Mouse (Mus musculus): ENCODE results near the gene Pusl1. TPM values are rescaled to one million over a fixed set of nuclear protein-coding genes. Genes with fewer than 3 reads are reported as not detected.

Gene Pusl1
- polyA plus RNA-seq, 1 experiment from 2014 or later = 45.8 TPM

GRCm38 (mm10) chr4:155892017-155892416 is 436 bp upstream of the Pusl1 start:
- Histone ChIP-seq H3K4me1 (ENCODE audit: control insufficient read depth, insufficient read depth, low read length) (peaks cover 36% of the 10 kb centered on the region), H3K4me2 (ENCODE audit: low read length) (peak overlapping the region; percentile 99), H3K27me3 (ENCODE audit: control insufficient read depth, insufficient read depth, low read length) (no peaks in the 10 kb centered on the region), H3K9ac (replicated peaks; ENCODE audit: low read length) (peak overlapping the region; percentile 92), H3K36me3 (ENCODE audit: control insufficient read depth, insufficient read depth, low read length) (peaks cover 45% of the 10 kb centered on the region), H3K9me3 (ENCODE audit: control insufficient read depth, low read length) (no peaks in the 10 kb centered on the region), H3K27ac (replicated peaks; ENCODE audit: low read depth, low read length) (peak overlapping the region; percentile 99), H3K4me3 (replicated peaks; ENCODE audit: low read depth, low read length) (peak overlapping the region; percentile 98)
- ATAC-seq (ENCODE audit: low FRiP score, low TSS enrichment) (peak; percentile 90), DNase-seq (peak; percentile 95)
- under 1% methylated on average over 56 of the region's 56 CpGs for WGBS

- Histone ChIP-seq H3K4me3 (replicated peaks; ENCODE audit: low read depth, low read length) (peak overlapping the region; percentile 98), H3K27ac (replicated peaks; ENCODE audit: low read depth, low read length) (peak overlapping the region; percentile 99; the same call in 1 of the 2 replicates), H3K4me1 (ENCODE audit: control insufficient read depth, insufficient read depth, low read length) (peaks cover 36% of the 10 kb centered on the region), H3K4me2 (ENCODE audit: low read length) (peak overlapping the region; percentile 99), H3K9me3 (ENCODE audit: control insufficient read depth, low read length) (no peaks in the 10 kb centered on the region), H3K36me3 (ENCODE audit: control insufficient read depth, insufficient read depth, low read length) (peaks cover 45% of the 10 kb centered on the region), H3K9ac (replicated peaks; ENCODE audit: low read length) (peak overlapping the region; percentile 69), H3K27me3 (ENCODE audit: control insufficient read depth, insufficient read depth, low read length) (no peaks in the 10 kb centered on the region)
- no peak for DNase-seq
- no peak for ATAC-seq (ENCODE audit: low FRiP score, low TSS enrichment)
- WGBS = under 1% methylated on average over 34 of the region's 34 CpGs
These were observed 540 bp downstream of the Pusl1 start for GRCm38 (mm10) chr4:155891011-155891471.

GRCm38 (mm10) chr4:155889316-155889715 is 2.3 kb downstream of the Pusl1 start:
- ATAC-seq (ENCODE audit: low FRiP score, low TSS enrichment) (no peak), DNase-seq (no peak)
- H3K9ac ChIP-seq (replicated peaks; ENCODE audit: low read length) = no peak overlapping the region
- no peaks in the 10 kb centered on the region for H3K9me3 ChIP-seq (ENCODE audit: control insufficient read depth, low read length)
- H3K4me3 ChIP-seq (replicated peaks; ENCODE audit: low read depth, low read length) = no peak overlapping the region
- 87% methylated on average over 5 of the region's 5 CpGs for WGBS
- H3K27me3 ChIP-seq (ENCODE audit: control insufficient read depth, insufficient read depth, low read length) = no peaks in the 10 kb centered on the region
- H3K4me2 ChIP-seq (ENCODE audit: low read length) = no peak overlapping the region
- no peak overlapping the region for H3K27ac ChIP-seq (replicated peaks; ENCODE audit: low read depth, low read length)
- peaks cover 53% of the 10 kb centered on the region for H3K36me3 ChIP-seq (ENCODE audit: control insufficient read depth, insufficient read depth, low read length)
- peaks cover 21% of the 10 kb centered on the region for H3K4me1 ChIP-seq (ENCODE audit: control insufficient read depth, insufficient read depth, low read length)

GRCm38 (mm10) chr4:155888181-155888580 is 3.4 kb downstream of the Pusl1 start:
- H3K9me3 ChIP-seq (ENCODE audit: control insufficient read depth, low read length) = no peaks in the 10 kb centered on the region
- no peak overlapping the region for H3K4me2 ChIP-seq (ENCODE audit: low read length)
- no peaks in the 10 kb centered on the region for H3K27me3 ChIP-seq (ENCODE audit: control insufficient read depth, insufficient read depth, low read length)
- no peak overlapping the region for H3K27ac ChIP-seq (replicated peaks; ENCODE audit: low read depth, low read length)
- H3K36me3 ChIP-seq (ENCODE audit: control insufficient read depth, insufficient read depth, low read length) = peaks cover 57% of the 10 kb centered on the region
- peaks cover 9% of the 10 kb centered on the region for H3K4me1 ChIP-seq (ENCODE audit: control insufficient read depth, insufficient read depth, low read length)
- WGBS = 96% methylated on average over 9 of the region's 9 CpGs
- no peak overlapping the region for H3K9ac ChIP-seq (replicated peaks; ENCODE audit: low read length)
- DNase-seq (no peak), ATAC-seq (ENCODE audit: low FRiP score, low TSS enrichment) (no peak)
- H3K4me3 ChIP-seq (replicated peaks; ENCODE audit: low read depth, low read length) = no peak overlapping the region

- H3K27ac ChIP-seq (replicated peaks; ENCODE audit: low read depth, low read length) = no peak overlapping the region
- WGBS = 91% methylated on average over 10 of the region's 10 CpGs
- DNase-seq (no peak), ATAC-seq (ENCODE audit: low FRiP score, low TSS enrichment) (no peak)
- peaks cover 57% of the 10 kb centered on the region for H3K36me3 ChIP-seq (ENCODE audit: control insufficient read depth, insufficient read depth, low read length)
- no peak overlapping the region for H3K9ac ChIP-seq (replicated peaks; ENCODE audit: low read length)
- H3K4me3 ChIP-seq (replicated peaks; ENCODE audit: low read depth, low read length) = no peak overlapping the region
- H3K27me3 ChIP-seq (ENCODE audit: control insufficient read depth, insufficient read depth, low read length) = no peaks in the 10 kb centered on the region
- H3K4me2 ChIP-seq (ENCODE audit: low read length) = no peak overlapping the region
- no peaks in the 10 kb centered on the region for H3K9me3 ChIP-seq (ENCODE audit: control insufficient read depth, low read length)
- peaks cover 9% of the 10 kb centered on the region for H3K4me1 ChIP-seq (ENCODE audit: control insufficient read depth, insufficient read depth, low read length)
These were observed 3.9 kb downstream of the Pusl1 start for GRCm38 (mm10) chr4:155887674-155888073.

GRCm38 (mm10) chr4:155886330-155886729 is 5.3 kb downstream of the Pusl1 start:
- Histone ChIP-seq H3K27ac (replicated peaks; ENCODE audit: low read depth, low read length) (no peak overlapping the region), H3K36me3 (ENCODE audit: control insufficient read depth, insufficient read depth, low read length) (peaks cover 60% of the 10 kb centered on the region), H3K9me3 (ENCODE audit: control insufficient read depth, low read length) (no peaks in the 10 kb centered on the region), H3K4me1 (ENCODE audit: control insufficient read depth, insufficient read depth, low read length) (peaks cover 9% of the 10 kb centered on the region), H3K4me2 (ENCODE audit: low read length) (no peak overlapping the region), H3K4me3 (replicated peaks; ENCODE audit: low read depth, low read length) (no peak overlapping the region), H3K27me3 (ENCODE audit: control insufficient read depth, insufficient read depth, low read length) (no peaks in the 10 kb centered on the region), H3K9ac (replicated peaks; ENCODE audit: low read length) (no peak overlapping the region)
- ATAC-seq (ENCODE audit: low FRiP score, low TSS enrichment) (no peak), DNase-seq (no peak)
- WGBS = 93% methylated on average over 5 of the region's 5 CpGs

GRCm38 (mm10) chr4:155883587-155883986 is 8.0 kb downstream of the Pusl1 start:
- DNase-seq (no peak), ATAC-seq (ENCODE audit: low FRiP score, low TSS enrichment) (no peak)
- Histone ChIP-seq H3K27me3 (ENCODE audit: control insufficient read depth, insufficient read depth, low read length) (no peaks in the 10 kb centered on the region), H3K9me3 (ENCODE audit: control insufficient read depth, low read length) (no peaks in the 10 kb centered on the region), H3K4me3 (replicated peaks; ENCODE audit: low read depth, low read length) (no peak overlapping the region), H3K36me3 (ENCODE audit: control insufficient read depth, insufficient read depth, low read length) (peaks cover 51% of the 10 kb centered on the region), H3K9ac (replicated peaks; ENCODE audit: low read length) (no peak overlapping the region), H3K27ac (replicated peaks; ENCODE audit: low read depth, low read length) (no peak overlapping the region), H3K4me1 (ENCODE audit: control insufficient read depth, insufficient read depth, low read length) (no peaks in the 10 kb centered on the region), H3K4me2 (ENCODE audit: low read length) (no peak overlapping the region)
- WGBS = 87% methylated on average over 3 of the region's 3 CpGs

GRCm38 (mm10) chr4:155871404-155871803 is 20.2 kb downstream of the Pusl1 start:
- DNase-seq = no peak
- H3K9me3 ChIP-seq (ENCODE audit: control insufficient read depth, low read length) = no peaks in the 10 kb centered on the region
- no peak overlapping the region for H3K4me3 ChIP-seq (replicated peaks; ENCODE audit: low read depth, low read length)
- peaks cover 12% of the 10 kb centered on the region for H3K4me1 ChIP-seq (ENCODE audit: control insufficient read depth, insufficient read depth, low read length)
- peaks cover 43% of the 10 kb centered on the region for H3K36me3 ChIP-seq (ENCODE audit: control insufficient read depth, insufficient read depth, low read length)
- no peak overlapping the region for H3K4me2 ChIP-seq (ENCODE audit: low read length)
- no peaks in the 10 kb centered on the region for H3K27me3 ChIP-seq (ENCODE audit: control insufficient read depth, insufficient read depth, low read length)
- 94% methylated on average over 7 of the region's 7 CpGs for WGBS
- H3K9ac ChIP-seq (replicated peaks; ENCODE audit: low read length) = no peak overlapping the region
- H3K27ac ChIP-seq (replicated peaks; ENCODE audit: low read depth, low read length) = no peak overlapping the region
- no peak for ATAC-seq (ENCODE audit: low FRiP score, low TSS enrichment)

- peaks cover 39% of the 10 kb centered on the region for H3K36me3 ChIP-seq (ENCODE audit: control insufficient read depth, insufficient read depth, low read length)
- peak within 1 kb of the TSS; percentile 97 for H3K4me2 ChIP-seq (ENCODE audit: low read length)
These were observed 22.1 kb downstream of the Pusl1 start, which contains the start of the genes Cptp and Ints11 for GRCm38 (mm10) chr4:155869317-155870033. Cptp (minus strand) TSS chr4:155869440. Ints11 (plus strand) TSS chr4:155869546.

More at GRCm38 (mm10) chr4:155869317-155870033, 22.1 kb downstream of the Pusl1 start, which contains the start of the genes Cptp and Ints11:
- Histone ChIP-seq H3K27ac (replicated peaks; ENCODE audit: low read depth, low read length) (peak within 1 kb of the TSS; percentile 79), H3K27me3 (ENCODE audit: control insufficient read depth, insufficient read depth, low read length) (no peaks in the 10 kb centered on the region), H3K9ac (replicated peaks; ENCODE audit: low read length) (peak within 1 kb of the TSS; percentile 76), H3K4me1 (ENCODE audit: control insufficient read depth, insufficient read depth, low read length) (peaks cover 12% of the 10 kb centered on the region), H3K9me3 (ENCODE audit: control insufficient read depth, low read length) (no peaks in the 10 kb centered on the region), H3K4me3 (replicated peaks; ENCODE audit: low read depth, low read length) (peak within 1 kb of the TSS; percentile 78)
- under 1% methylated on average over 63 of the region's 63 CpGs for WGBS
- ATAC-seq (ENCODE audit: low FRiP score, low TSS enrichment) = peak; percentile 95
- DNase-seq = peak; percentile 97

All from midbrain, embryonic 14.5 days (tissue).